Mouse (Mus musculus) heart, embryonic 15.5 days (tissue): Measurements from ENCODE around the gene Dagla. TPM values are rescaled to one million over a fixed set of nuclear protein-coding genes. Genes with fewer than 3 reads are reported as not detected.

Experiments used
- ATAC-seq: fragments of 200-750 bp; cut with Nextera tagmentation; replicated peaks from 2 replicates; pipeline ENCODE4 v1.8.0; 2017; ENCODE audit warnings: low read depth, moderate TSS enrichment; ENCODE audit not compliant: insufficient number of reproducible peaks, insufficient read depth, low FRiP score
- H3K27ac ChIP-seq: fragments of 300-500 bp; sonication (generic); 2 replicates; pipeline ENCODE4 v1.5.1; 2015; ENCODE audit warnings: mild to moderate bottlenecking, inconsistent platforms
- H3K27me3 ChIP-seq: fragments of 300-500 bp; sonication (generic); 2 replicates; pipeline ENCODE4 v1.6.1; 2015; ENCODE audit warnings: inconsistent platforms
- H3K36me3 ChIP-seq: fragments of 300-500 bp; sonication (generic); 2 replicates; pipeline ENCODE4 v1.6.1; 2015; ENCODE audit warnings: mild to moderate bottlenecking, inconsistent platforms
- H3K4me1 ChIP-seq: fragments of 300-500 bp; sonication (generic); replicated peaks from 2 replicates; pipeline ENCODE4 v1.6.1; 2015; ENCODE audit warnings: inconsistent platforms
- H3K4me2 ChIP-seq: fragments of 300-500 bp; sonication (generic); 2 replicates; pipeline ENCODE4 v1.6.1; 2015; ENCODE audit warnings: inconsistent platforms, mild to moderate bottlenecking, moderate library complexity
- H3K4me3 ChIP-seq: fragments of 300-500 bp; sonication (generic); 2 replicates; pipeline ENCODE4 v1.5.1; 2015; ENCODE audit warnings: mild to moderate bottlenecking, inconsistent platforms
- H3K9ac ChIP-seq: fragments of 300-500 bp; sonication (generic); 2 replicates; pipeline ENCODE4 v1.6.1; 2015; ENCODE audit warnings: mild to moderate bottlenecking, inconsistent platforms
- H3K9me3 ChIP-seq: fragments of 300-500 bp; sonication (generic); replicated peaks from 2 replicates; pipeline ENCODE4 v1.6.1; 2016; ENCODE audit warnings: inconsistent platforms
- WGBS: fragments of 180-500 bp; shearing (Covaris S2); methylation state at CpG from one replicate; pipeline ENCODE4 v1.1.7; 2015; ENCODE audit warnings: mixed read lengths; 5-methylcytosine and 5-hydroxymethylcytosine counted together
- polyA plus RNA-seq: library from polyadenylated mRNA; unstranded; fragments of >200 nt; fragmentation: Nextera tagmentation; extraction: Ambion mirVana; gene quantifications from 2 replicates; pipeline ENCODE4 v1.2.1, GENCODE M21; 2015

Gene Dagla
- polyA plus RNA-seq, 1 experiment from 2014 or later = 0.88 TPM

- Histone ChIP-seq H3K9ac (no peak overlapping the region), H3K27me3 (peaks cover 32% of the 10 kb centered on the region), H3K4me1 (peaks cover 13% of the 10 kb centered on the region), H3K36me3 (no peaks in the 10 kb centered on the region), H3K4me3 (no peak overlapping the region), H3K4me2 (no peak overlapping the region), H3K9me3 (no peaks in the 10 kb centered on the region), H3K27ac (no peak overlapping the region)
- WGBS = 74% methylated on average over 5 of the region's 5 CpGs
- ATAC-seq = no peak
Observed at GRCm38 (mm10) chr19:10307351-10307750, 2.7 kb upstream of the Dagla start.

- Histone ChIP-seq H3K9me3 (no peaks in the 10 kb centered on the region), H3K4me1 (peaks cover 13% of the 10 kb centered on the region), H3K36me3 (no peaks in the 10 kb centered on the region), H3K9ac (no peak overlapping the region), H3K4me3 (no peak overlapping the region), H3K27ac (no peak overlapping the region), H3K4me2 (no peak overlapping the region), H3K27me3 (peaks cover 32% of the 10 kb centered on the region)
- WGBS = 82% methylated on average over 5 of the region's 5 CpGs
- no peak for ATAC-seq
Observed at GRCm38 (mm10) chr19:10306521-10307243, 2.0 kb upstream of the Dagla start.

- no peaks in the 10 kb centered on the region for H3K36me3 ChIP-seq
- H3K9ac ChIP-seq = no peak overlapping the region
- H3K4me3 ChIP-seq = no peak overlapping the region
- no peak overlapping the region for H3K4me2 ChIP-seq
- H3K27me3 ChIP-seq = peaks cover 37% of the 10 kb centered on the region
- ATAC-seq = no peak
- peaks cover 13% of the 10 kb centered on the region for H3K4me1 ChIP-seq
- WGBS = 61% methylated on average over 12 of the region's 12 CpGs
- no peak overlapping the region for H3K27ac ChIP-seq
- no peaks in the 10 kb centered on the region for H3K9me3 ChIP-seq
Observed at GRCm38 (mm10) chr19:10305640-10306039, 963 bp upstream of the Dagla start.

- WGBS = 7% methylated on average over 37 of the region's 37 CpGs
- H3K4me2 ChIP-seq = peak overlapping the region; percentile 95
- H3K27ac ChIP-seq = no peak overlapping the region
- peak overlapping the region; percentile 68 for H3K4me3 ChIP-seq
- peaks cover 13% of the 10 kb centered on the region for H3K4me1 ChIP-seq
- H3K9ac ChIP-seq = peak overlapping the region; percentile 67
- ATAC-seq = peak; percentile 21; the same call in 1 of the 2 replicates
- H3K36me3 ChIP-seq = no peaks in the 10 kb centered on the region
- H3K9me3 ChIP-seq = no peaks in the 10 kb centered on the region
- peaks cover 32% of the 10 kb centered on the region for H3K27me3 ChIP-seq
Observed at GRCm38 (mm10) chr19:10304395-10304794, 282 bp downstream of the Dagla start.

GRCm38 (mm10) chr19:10302852-10303251, 1.8 kb downstream of the Dagla start:
- Histone ChIP-seq H3K36me3 (no peaks in the 10 kb centered on the region), H3K4me3 (no peak overlapping the region), H3K27me3 (peaks cover 36% of the 10 kb centered on the region), H3K9ac (no peak overlapping the region), H3K4me2 (no peak overlapping the region), H3K4me1 (peaks cover 13% of the 10 kb centered on the region), H3K27ac (no peak overlapping the region), H3K9me3 (no peaks in the 10 kb centered on the region)
- WGBS = 68% methylated on average over 3 of the region's 3 CpGs
- no peak for ATAC-seq

GRCm38 (mm10) chr19:10301866-10302356, 2.8 kb downstream of the Dagla start:
- peaks cover 20% of the 10 kb centered on the region for H3K4me1 ChIP-seq
- no peaks in the 10 kb centered on the region for H3K9me3 ChIP-seq
- no peaks in the 10 kb centered on the region for H3K36me3 ChIP-seq
- no peak overlapping the region for H3K27ac ChIP-seq
- H3K4me2 ChIP-seq = no peak overlapping the region
- no peak overlapping the region for H3K9ac ChIP-seq
- WGBS = 63% methylated on average over 4 of the region's 4 CpGs
- no peak overlapping the region for H3K4me3 ChIP-seq
- no peak for ATAC-seq
- H3K27me3 ChIP-seq = peaks cover 27% of the 10 kb centered on the region

GRCm38 (mm10) chr19:10301263-10301662, 3.4 kb downstream of the Dagla start:
- H3K27me3 ChIP-seq = peaks cover 23% of the 10 kb centered on the region
- H3K4me3 ChIP-seq = no peak overlapping the region
- no peak overlapping the region for H3K27ac ChIP-seq
- no peaks in the 10 kb centered on the region for H3K9me3 ChIP-seq
- H3K4me2 ChIP-seq = no peak overlapping the region
- H3K36me3 ChIP-seq = no peaks in the 10 kb centered on the region
- H3K4me1 ChIP-seq = peaks cover 27% of the 10 kb centered on the region
- H3K9ac ChIP-seq = no peak overlapping the region
- 64% methylated on average over 11 of the region's 11 CpGs for WGBS
- ATAC-seq = no peak

- Histone ChIP-seq H3K36me3 (no peaks in the 10 kb centered on the region), H3K27me3 (peaks cover 19% of the 10 kb centered on the region), H3K27ac (no peak overlapping the region), H3K4me2 (no peak overlapping the region), H3K4me3 (no peak overlapping the region), H3K4me1 (peaks cover 31% of the 10 kb centered on the region), H3K9me3 (no peaks in the 10 kb centered on the region), H3K9ac (no peak overlapping the region)
- no peak for ATAC-seq
- WGBS = 72% methylated on average over 4 of the region's 4 CpGs
Observed at GRCm38 (mm10) chr19:10300809-10301208, 3.9 kb downstream of the Dagla start.

GRCm38 (mm10) chr19:10298268-10298667, 6.4 kb downstream of the Dagla start:
- Histone ChIP-seq H3K4me3 (no peak overlapping the region), H3K36me3 (no peaks in the 10 kb centered on the region), H3K4me1 (peaks cover 40% of the 10 kb centered on the region), H3K4me2 (no peak overlapping the region), H3K27me3 (peaks cover 9% of the 10 kb centered on the region), H3K27ac (no peak overlapping the region), H3K9ac (no peak overlapping the region), H3K9me3 (no peaks in the 10 kb centered on the region)
- ATAC-seq = no peak
- 74% methylated on average over 4 of the region's 4 CpGs for WGBS

GRCm38 (mm10) chr19:10297041-10297503, 7.6 kb downstream of the Dagla start:
- Histone ChIP-seq H3K9ac (no peak overlapping the region), H3K4me3 (no peak overlapping the region), H3K27me3 (peaks cover 9% of the 10 kb centered on the region), H3K9me3 (no peaks in the 10 kb centered on the region), H3K27ac (peak overlapping the region; percentile 77), H3K36me3 (no peaks in the 10 kb centered on the region), H3K4me2 (no peak overlapping the region), H3K4me1 (peaks cover 40% of the 10 kb centered on the region)
- ATAC-seq = peak; percentile 72
- WGBS = 31% methylated on average over 8 of the region's 8 CpGs

- H3K9me3 ChIP-seq = no peaks in the 10 kb centered on the region
- H3K36me3 ChIP-seq = no peaks in the 10 kb centered on the region
- peak overlapping the region; percentile 77; the same call in 1 of the 2 replicates for H3K27ac ChIP-seq
- H3K4me3 ChIP-seq = no peak overlapping the region
- H3K9ac ChIP-seq = no peak overlapping the region
- no peak for ATAC-seq
- H3K27me3 ChIP-seq = peaks cover 9% of the 10 kb centered on the region
- H3K4me2 ChIP-seq = no peak overlapping the region
- WGBS = 34% methylated on average over 5 of the region's 5 CpGs
- peaks cover 48% of the 10 kb centered on the region for H3K4me1 ChIP-seq
Observed at GRCm38 (mm10) chr19:10296306-10296705, 8.4 kb downstream of the Dagla start.
